Mouse (Mus musculus): Measurements from ENCODE around the gene Thsd7b. TPM values are rescaled to one million over a fixed set of nuclear protein-coding genes. Genes with fewer than 3 reads are reported as not detected.

Gene Thsd7b
- polyA plus RNA-seq, 1 experiment: 0.75 TPM

DNA sequence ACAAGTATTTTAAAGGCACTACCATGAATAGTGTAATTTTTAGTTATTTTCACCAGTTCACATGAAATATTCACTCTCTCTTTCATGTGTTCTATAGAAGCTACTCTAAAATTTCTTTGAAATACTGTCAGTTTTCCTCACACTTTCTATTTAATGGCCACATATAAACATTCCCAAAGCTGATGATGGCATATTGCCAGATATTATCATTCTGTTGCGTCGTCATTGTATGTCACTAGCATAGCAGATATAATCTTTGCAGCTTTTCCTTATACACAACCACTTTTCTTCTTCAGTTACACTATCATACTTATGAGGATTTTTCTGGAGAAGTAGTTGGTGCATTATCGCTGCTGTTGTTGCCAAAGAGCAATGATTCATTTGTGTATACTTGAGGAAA is 297.4 kb downstream of the Thsd7b start:
- H3K27ac ChIP-seq (ENCODE audit: control insufficient read depth, insufficient read depth, low read depth, low read length, poor library complexity): no peak overlapping the region
- WGBS: 82% methylated on average over 3 of the region's 3 CpGs
- H3K4me1 ChIP-seq (ENCODE audit: control insufficient read depth, insufficient read depth, low read length): no peaks in the 10 kb centered on the region
- H3K4me3 ChIP-seq (replicated peaks; ENCODE audit: control insufficient read depth, low read depth, low read length): no peak overlapping the region
- TF ChIP-seq CTCF (IDR thresholded peaks at IDR 0.05; ENCODE audit: control insufficient read depth, insufficient read depth, low read length) (no peak), POLR2A (IDR thresholded peaks at IDR 0.05; ENCODE audit: borderline replicate concordance, control insufficient read depth, low read depth, low read length) (no peak)

DNA sequence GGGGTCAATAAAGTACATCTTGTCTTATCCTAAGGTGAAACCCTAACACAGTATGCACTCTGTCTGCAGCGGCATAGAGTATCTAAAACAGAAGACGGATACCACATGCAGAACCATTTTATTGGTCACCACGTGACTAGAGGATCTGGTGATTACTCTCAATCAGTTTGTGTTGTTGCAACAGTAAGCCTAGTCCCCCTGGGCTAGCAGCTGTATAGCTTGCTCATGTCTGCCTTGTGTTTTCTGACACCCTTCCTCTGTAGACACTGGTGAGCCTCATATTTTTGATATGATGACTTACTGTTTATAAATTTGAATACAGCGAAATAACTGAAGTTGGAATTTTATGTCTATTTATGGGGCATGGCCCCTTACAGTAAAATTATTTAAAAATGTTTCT is 306.9 kb downstream of the Thsd7b start:
- Histone ChIP-seq H3K4me1 (ENCODE audit: control insufficient read depth, insufficient read depth, low read length) (no peaks in the 10 kb centered on the region), H3K4me3 (replicated peaks; ENCODE audit: control insufficient read depth, low read depth, low read length) (no peak overlapping the region), H3K27ac (ENCODE audit: control insufficient read depth, insufficient read depth, low read depth, low read length, poor library complexity) (no peak overlapping the region)
- 84% methylated on average over 4 of the region's 4 CpGs for WGBS
- no peak for TF ChIP-seq CTCF (IDR thresholded peaks at IDR 0.05; ENCODE audit: control insufficient read depth, insufficient read depth, low read length)
- TF ChIP-seq POLR2A (IDR thresholded peaks at IDR 0.05; ENCODE audit: borderline replicate concordance, control insufficient read depth, low read depth, low read length): no peak

DNA sequence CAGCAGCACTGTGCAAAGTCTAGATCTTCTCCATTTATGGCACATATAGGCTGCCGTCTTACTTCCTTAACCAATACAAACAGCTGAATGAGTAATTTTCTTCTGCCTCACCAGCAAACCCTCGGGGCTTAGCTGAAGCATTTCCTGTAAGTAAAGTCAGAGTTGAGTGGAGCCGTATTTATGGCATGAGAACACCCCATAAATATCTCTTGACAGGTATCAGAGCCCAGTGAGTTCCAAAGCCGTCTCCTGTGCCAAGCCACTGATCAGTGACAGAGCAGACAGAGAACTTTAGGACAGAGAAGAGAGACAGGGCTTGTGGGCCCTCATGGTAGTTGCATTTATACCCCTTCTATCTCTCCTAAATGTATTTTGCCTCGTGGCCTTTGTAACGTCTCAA is 313.5 kb downstream of the Thsd7b start:
- no peaks in the 10 kb centered on the region for H3K4me1 ChIP-seq (ENCODE audit: control insufficient read depth, insufficient read depth, low read length)
- H3K4me3 ChIP-seq (replicated peaks; ENCODE audit: control insufficient read depth, low read depth, low read length): no peak overlapping the region
- 18% methylated on average over 6 of the region's 6 CpGs for WGBS
- no peak overlapping the region for H3K27ac ChIP-seq (ENCODE audit: control insufficient read depth, insufficient read depth, low read depth, low read length, poor library complexity)
- no peak for TF ChIP-seq POLR2A (IDR thresholded peaks at IDR 0.05; ENCODE audit: borderline replicate concordance, control insufficient read depth, low read depth, low read length)
- no peak for TF ChIP-seq CTCF (IDR thresholded peaks at IDR 0.05; ENCODE audit: control insufficient read depth, insufficient read depth, low read length)

DNA sequence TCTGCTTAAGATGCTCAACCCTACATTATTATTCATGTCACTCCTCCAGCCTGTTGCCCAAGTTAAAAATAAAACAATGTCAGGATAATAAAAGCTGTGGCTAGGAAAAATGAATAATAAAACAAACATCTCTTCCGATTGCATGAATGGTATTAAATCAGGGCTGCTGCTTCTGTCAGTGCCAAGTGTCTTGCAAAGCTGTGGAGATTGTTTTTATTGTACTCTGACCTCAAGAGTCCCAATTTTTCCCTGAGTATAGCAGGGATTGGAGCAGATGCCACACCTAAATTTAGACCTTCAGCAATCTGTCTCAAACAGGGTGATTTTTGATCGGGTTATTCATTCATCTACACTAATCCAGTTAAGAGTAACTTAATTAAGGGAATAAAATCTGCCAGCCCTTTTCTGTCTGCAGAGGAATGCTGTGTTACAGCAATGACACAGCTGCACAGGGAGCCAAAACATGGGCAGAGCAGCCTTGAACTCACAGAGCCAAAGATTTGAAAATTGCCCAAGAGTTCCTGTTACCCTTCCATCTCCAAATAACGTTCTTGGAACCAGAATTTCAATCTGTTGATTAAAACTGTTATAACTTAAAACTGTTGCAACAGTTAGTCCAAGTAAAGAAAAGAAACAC is 316.4 kb downstream of the Thsd7b start:
- no peak overlapping the region for H3K27ac ChIP-seq (ENCODE audit: control insufficient read depth, insufficient read depth, low read depth, low read length, poor library complexity)
- TF ChIP-seq CTCF (IDR thresholded peaks at IDR 0.05; ENCODE audit: control insufficient read depth, insufficient read depth, low read length) (no peak), POLR2A (IDR thresholded peaks at IDR 0.05; ENCODE audit: borderline replicate concordance, control insufficient read depth, low read depth, low read length) (no peak)
- no peak overlapping the region for H3K4me3 ChIP-seq (replicated peaks; ENCODE audit: control insufficient read depth, low read depth, low read length)
- 75% methylated on average over 3 of the region's 3 CpGs for WGBS
- H3K4me1 ChIP-seq (ENCODE audit: control insufficient read depth, insufficient read depth, low read length): no peaks in the 10 kb centered on the region

DNA sequence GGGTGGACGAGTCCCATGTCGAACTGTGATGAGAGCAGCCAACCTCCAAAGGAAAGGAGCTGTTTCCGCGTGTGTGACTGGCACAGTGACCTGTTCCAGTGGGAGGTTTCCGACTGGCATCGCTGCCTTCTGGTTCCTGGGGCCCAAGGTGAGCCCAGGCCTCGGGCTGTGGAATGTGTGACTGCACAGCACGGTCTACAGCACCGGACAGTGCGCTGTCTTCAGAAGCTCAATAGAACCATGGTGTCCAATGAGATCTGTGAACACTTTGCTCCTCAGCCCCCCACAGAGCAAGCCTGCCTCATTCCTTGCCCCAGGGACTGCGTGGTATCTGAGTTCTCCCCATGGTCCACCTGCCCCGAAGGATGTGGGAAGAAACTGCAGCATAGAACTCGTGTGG is 322.3 kb downstream of the Thsd7b start:
- TF ChIP-seq POLR2A (IDR thresholded peaks at IDR 0.05; ENCODE audit: borderline replicate concordance, control insufficient read depth, low read depth, low read length) (no peak), CTCF (IDR thresholded peaks at IDR 0.05; ENCODE audit: control insufficient read depth, insufficient read depth, low read length) (no peak)
- no peaks in the 10 kb centered on the region for H3K4me1 ChIP-seq (ENCODE audit: control insufficient read depth, insufficient read depth, low read length)
- 88% methylated on average over 13 of the region's 13 CpGs for WGBS
- H3K4me3 ChIP-seq (replicated peaks; ENCODE audit: control insufficient read depth, low read depth, low read length): no peak overlapping the region
- no peak overlapping the region for H3K27ac ChIP-seq (ENCODE audit: control insufficient read depth, insufficient read depth, low read depth, low read length, poor library complexity)

DNA sequence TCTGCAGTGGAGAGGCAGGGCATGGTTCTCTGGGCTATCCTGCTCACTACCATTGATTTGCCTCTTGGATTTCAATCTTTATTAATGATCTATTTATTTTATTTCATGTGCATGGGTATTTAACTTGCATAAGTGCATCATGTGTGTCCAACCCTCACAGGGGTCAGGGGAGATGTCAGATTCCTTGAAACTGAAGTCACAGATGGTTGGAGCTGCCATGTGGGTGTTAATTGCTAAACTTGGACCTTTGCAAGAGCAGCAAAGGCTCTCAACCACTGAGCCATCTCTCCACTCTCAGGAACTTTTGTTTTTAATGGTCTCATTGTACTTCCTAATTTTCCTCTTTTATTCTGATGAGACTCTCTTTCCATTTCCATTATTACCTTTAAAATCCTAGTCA is 327.8 kb downstream of the Thsd7b start:
- Histone ChIP-seq H3K27ac (ENCODE audit: control insufficient read depth, insufficient read depth, low read depth, low read length, poor library complexity) (no peak overlapping the region), H3K4me1 (ENCODE audit: control insufficient read depth, insufficient read depth, low read length) (no peaks in the 10 kb centered on the region), H3K4me3 (replicated peaks; ENCODE audit: control insufficient read depth, low read depth, low read length) (no peak overlapping the region)
- TF ChIP-seq POLR2A (IDR thresholded peaks at IDR 0.05; ENCODE audit: borderline replicate concordance, control insufficient read depth, low read depth, low read length): no peak
- TF ChIP-seq CTCF (IDR thresholded peaks at IDR 0.05; ENCODE audit: control insufficient read depth, insufficient read depth, low read length): no peak

DNA sequence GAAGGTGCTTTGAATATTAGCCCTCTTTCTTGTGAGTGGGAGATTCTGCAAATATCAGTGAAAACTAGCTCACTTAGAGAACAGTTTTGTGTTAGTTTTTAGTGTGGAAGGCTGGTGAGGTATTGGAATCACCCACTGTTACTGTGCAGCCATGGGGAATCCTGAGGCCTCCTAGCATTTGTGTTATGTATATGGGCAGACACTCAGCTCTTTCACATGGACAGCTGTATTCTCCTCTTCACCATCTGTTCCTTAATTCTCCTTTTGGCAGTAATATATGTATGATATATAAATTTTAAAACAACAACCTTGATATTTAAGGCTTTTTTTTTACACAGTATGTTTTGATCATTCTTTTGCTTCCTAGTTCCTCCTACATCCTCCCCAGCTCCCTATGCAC is 329.2 kb downstream of the Thsd7b start:
- TF ChIP-seq POLR2A (IDR thresholded peaks at IDR 0.05; ENCODE audit: borderline replicate concordance, control insufficient read depth, low read depth, low read length) (no peak), CTCF (IDR thresholded peaks at IDR 0.05; ENCODE audit: control insufficient read depth, insufficient read depth, low read length) (no peak)
- Histone ChIP-seq H3K4me3 (replicated peaks; ENCODE audit: control insufficient read depth, low read depth, low read length) (no peak overlapping the region), H3K4me1 (ENCODE audit: control insufficient read depth, insufficient read depth, low read length) (no peaks in the 10 kb centered on the region), H3K27ac (ENCODE audit: control insufficient read depth, insufficient read depth, low read depth, low read length, poor library complexity) (no peak overlapping the region)

DNA sequence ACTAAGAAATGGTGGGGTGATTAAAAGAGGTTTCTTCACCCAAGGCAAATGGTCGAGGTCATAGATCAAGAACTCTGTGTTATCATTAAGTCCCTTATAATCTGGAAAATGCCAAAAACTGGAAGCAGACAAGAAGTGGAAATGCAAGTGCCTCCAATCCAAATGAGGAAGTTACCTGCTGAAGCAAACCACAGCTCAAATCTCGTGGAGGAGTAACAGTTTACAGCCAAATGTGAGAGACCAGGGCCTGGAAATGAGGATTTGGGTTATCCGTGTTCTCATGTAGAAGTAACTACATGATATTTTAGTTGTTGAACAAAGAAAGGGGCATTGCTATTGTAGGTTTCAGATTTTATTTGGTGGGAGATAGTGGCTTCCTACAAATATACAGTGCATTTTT is 335.3 kb downstream of the Thsd7b start:
- Histone ChIP-seq H3K27ac (ENCODE audit: control insufficient read depth, insufficient read depth, low read depth, low read length, poor library complexity) (no peak overlapping the region), H3K4me3 (replicated peaks; ENCODE audit: control insufficient read depth, low read depth, low read length) (no peak overlapping the region), H3K4me1 (ENCODE audit: control insufficient read depth, insufficient read depth, low read length) (no peaks in the 10 kb centered on the region)
- TF ChIP-seq CTCF (IDR thresholded peaks at IDR 0.05; ENCODE audit: control insufficient read depth, insufficient read depth, low read length): no peak
- TF ChIP-seq POLR2A (IDR thresholded peaks at IDR 0.05; ENCODE audit: borderline replicate concordance, control insufficient read depth, low read depth, low read length): no peak
- 19% methylated on average over 3 of the region's 3 CpGs for WGBS

DNA sequence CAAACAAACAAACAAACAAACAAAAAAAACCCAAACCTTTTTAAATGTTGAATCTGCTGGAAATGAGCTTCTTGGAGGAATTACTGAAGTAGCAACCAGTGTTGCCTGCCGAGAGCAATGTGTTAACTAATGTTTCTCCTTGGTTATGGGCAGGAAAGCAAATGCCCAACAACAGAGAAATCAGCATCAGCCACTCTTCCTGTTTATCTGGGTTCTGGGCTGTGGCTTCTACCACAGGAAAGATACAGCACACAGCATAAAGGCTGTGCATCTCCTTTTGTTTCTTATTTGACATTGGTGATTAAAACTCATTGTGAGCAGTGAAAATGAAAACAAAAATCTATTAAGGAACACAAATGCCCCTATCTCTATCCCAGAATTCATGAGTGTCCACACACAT is 343.0 kb downstream of the Thsd7b start:
- WGBS: 5% methylated on average over 1 of the region's 1 CpGs
- Histone ChIP-seq H3K27ac (ENCODE audit: control insufficient read depth, insufficient read depth, low read depth, low read length, poor library complexity) (no peak overlapping the region), H3K4me3 (replicated peaks; ENCODE audit: control insufficient read depth, low read depth, low read length) (no peak overlapping the region), H3K4me1 (ENCODE audit: control insufficient read depth, insufficient read depth, low read length) (no peaks in the 10 kb centered on the region)
- TF ChIP-seq CTCF (IDR thresholded peaks at IDR 0.05; ENCODE audit: control insufficient read depth, insufficient read depth, low read length) (no peak), POLR2A (IDR thresholded peaks at IDR 0.05; ENCODE audit: borderline replicate concordance, control insufficient read depth, low read depth, low read length) (no peak)

Measured in bone marrow, adult 2 months (tissue).